Mouse (Mus musculus): Measurements from ENCODE around the gene Ssc4d.

Gene Ssc4d

GRCm38 (mm10) chr5:135950710-135951412 is 23.5 kb downstream of the Ssc4d start:
- in situ Hi-C loops (cut with MboI, MseI): loop anchor here (25.0 kb wide), 2 partner anchors 1361 to 1836 kb away; partner anchors contain the start of genes Mepce (in 1 of the 2), Ppp1r35 (in 1 of the 2), Srrt (in 1 of the 2) and Trip6 (in 1 of the 2)

- in situ Hi-C loops (cut with MboI, MseI): no loop called here
These were observed 27.7 kb downstream of the Ssc4d start for GRCm38 (mm10) chr5:135946621-135947020.

DNA sequence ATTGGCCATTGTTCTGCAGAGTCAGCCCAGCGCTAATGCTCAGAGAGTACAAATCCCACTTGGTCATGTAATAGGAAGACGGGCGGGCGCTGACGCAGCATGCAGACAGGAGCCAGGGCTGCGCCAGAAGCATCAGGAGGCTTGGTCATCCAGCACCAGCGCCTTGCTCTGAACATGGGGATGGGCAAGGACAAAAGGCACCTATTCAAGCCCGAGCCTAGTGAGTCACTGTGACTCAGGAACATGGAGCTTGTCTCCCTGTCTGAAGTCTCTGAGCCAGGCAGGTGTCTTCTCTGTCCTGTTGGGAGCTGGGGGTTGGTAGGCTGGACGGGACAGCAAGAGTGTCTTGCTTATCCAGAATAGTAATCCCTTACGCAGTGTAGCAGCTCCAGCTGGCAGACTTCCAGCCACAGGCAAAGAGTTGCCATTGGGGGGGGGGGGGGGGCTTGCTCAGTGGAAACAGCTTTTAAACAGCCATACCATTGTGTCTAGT is 28.4 kb downstream of the Ssc4d start:
- in situ Hi-C loops (cut with MboI, MseI): no loop called here

DNA sequence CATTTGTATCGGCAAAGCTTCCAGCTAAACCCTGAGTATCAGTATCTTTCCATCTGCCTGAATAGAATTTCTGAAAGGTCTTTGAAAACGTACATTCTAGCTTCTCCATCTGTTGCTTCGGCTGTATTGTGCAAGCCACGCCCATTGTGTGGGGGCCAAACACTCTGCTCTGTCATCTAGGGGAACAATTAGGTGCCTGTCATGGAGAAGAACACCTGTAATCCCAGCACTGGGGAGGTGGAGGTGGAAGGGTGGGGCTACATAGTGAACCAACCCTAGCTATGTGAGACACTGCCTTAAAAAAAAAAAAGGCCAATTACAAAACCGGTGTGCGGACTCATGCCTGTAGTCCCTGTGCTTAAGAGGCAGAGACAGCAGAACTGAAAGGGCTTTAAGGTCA is 31.6 kb downstream of the Ssc4d start:
- in situ Hi-C loops (cut with MboI, MseI): no loop called here

DNA sequence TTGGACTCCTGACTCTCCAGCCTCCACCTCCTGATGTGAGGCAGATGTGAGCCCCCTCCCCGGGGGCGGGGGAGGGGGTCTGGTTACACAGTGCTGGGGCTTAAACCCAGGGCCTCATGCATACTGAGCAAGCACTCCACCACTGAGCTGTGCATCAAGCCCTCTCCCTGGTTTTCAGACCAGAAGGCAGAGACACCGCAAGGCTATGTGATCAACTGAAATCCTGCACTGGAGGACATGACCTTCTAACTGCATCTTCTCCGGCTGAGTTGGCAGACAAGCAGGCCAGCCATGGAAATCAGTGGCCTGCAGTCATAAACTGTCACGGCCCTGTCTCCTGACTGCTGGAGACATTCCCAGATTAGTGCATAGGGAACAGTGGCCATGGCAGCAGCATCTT is 33.7 kb downstream of the Ssc4d start:
- in situ Hi-C loops (cut with MboI, MseI): no loop called here

DNA sequence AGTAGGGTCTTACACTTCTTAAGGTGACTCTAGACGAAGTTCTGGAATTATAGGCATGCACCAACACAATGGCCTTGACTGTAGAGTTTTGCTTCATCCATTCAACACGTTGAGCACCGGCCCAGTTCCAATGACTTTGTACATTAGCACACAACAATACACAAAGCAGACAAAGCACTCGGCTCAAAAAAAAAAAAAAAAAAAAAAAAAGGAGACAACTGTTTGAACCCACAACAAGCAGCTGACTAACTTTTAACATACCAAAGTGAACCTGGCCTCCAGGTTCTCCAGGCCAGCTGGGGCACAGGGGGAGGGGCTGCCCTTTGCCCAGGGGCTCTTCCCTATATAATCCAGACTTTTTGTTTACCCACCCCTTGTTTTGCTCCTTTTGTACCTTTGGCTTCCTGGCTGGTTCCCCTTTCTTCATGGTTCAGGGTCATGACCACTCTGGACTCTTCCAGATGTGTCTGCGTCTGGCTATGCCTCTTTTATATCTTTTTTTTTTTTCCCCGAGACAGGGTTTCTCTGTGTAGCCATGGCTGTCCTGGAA is 38.6 kb downstream of the Ssc4d start:
- in situ Hi-C loops (cut with MboI, MseI): loop anchor here in 1 of 2 experiments (10.0 kb wide), 1 partner anchor 1569 kb away; the partner anchor contains the start of gene Pop7

DNA sequence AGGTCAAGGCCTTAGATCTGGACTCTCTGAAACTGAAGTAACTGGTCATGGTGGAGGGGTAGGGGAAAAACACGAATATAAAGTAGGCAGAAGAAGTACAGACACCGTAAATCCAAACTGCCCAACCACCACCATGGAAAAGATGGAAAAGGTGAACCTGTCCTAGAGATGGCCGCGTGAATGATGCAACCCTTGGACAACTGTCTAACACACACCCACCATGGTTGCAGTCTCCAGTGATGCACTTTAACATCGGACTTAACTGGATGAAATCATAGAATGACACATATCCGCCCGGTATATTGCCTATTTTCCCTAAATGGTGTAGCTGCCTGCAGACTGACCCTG is 39.2 kb downstream of the Ssc4d start:
- in situ Hi-C loops (cut with MboI, MseI): loop anchor here in 1 of 2 experiments (10.0 kb wide), 1 partner anchor 1570 kb away; the partner anchor contains the start of gene Pop7

- in situ Hi-C loops (cut with MboI, MseI): loop anchor here in 1 of 2 experiments (10.0 kb wide), 1 partner anchor 1570 kb away; the partner anchor contains the start of gene Pop7
These were observed 39.7 kb downstream of the Ssc4d start, which contains the start of gene Ywhag for GRCm38 (mm10) chr5:135934481-135935175. TSS of gene Ywhag (minus strand) at chr5:135934616.

DNA sequence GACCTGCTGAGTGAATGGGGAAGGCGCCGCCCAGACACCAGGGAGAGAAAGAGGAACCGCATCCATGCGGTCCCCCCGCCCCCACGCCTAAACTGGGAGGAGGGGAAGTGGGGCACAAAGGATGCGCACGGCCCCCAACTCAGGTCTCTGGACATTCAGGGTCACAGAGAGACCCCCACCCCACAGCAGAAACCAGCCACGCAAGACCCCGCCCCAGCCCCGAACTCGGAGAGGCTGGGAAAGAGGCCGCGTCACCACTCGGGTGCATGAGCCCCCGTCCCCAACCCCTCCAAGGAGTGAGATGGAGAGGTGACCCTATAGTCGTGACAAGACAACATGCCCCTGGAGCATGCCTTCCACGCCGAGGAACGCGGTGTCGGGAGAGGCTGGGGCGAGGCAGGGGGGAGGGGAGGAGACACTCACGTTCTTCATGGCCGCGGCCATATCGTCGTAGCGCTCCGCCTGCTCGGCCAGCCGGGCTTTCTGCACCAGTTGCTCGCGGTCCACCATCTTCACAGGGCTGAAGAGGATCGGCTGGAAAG is 40.4 kb downstream of the Ssc4d start:
- in situ Hi-C loops (cut with MboI, MseI): loop anchor here in 1 of 2 experiments (10.0 kb wide), 1 partner anchor 1571 kb away; the partner anchor contains the start of gene Pop7

- in situ Hi-C loops (cut with MboI, MseI): loop anchor here in 1 of 2 experiments (10.0 kb wide), 1 partner anchor 1571 kb away; the partner anchor contains the start of gene Pop7
These were observed 41.0 kb downstream of the Ssc4d start for GRCm38 (mm10) chr5:135933222-135933899.

GRCm38 (mm10) chr5:135932359-135932758 is 42.0 kb downstream of the Ssc4d start:
- in situ Hi-C loops (cut with MboI, MseI): loop anchor here in 1 of 2 experiments (10.0 kb wide), 1 partner anchor 1572 kb away; the partner anchor contains the start of gene Pop7

DNA sequence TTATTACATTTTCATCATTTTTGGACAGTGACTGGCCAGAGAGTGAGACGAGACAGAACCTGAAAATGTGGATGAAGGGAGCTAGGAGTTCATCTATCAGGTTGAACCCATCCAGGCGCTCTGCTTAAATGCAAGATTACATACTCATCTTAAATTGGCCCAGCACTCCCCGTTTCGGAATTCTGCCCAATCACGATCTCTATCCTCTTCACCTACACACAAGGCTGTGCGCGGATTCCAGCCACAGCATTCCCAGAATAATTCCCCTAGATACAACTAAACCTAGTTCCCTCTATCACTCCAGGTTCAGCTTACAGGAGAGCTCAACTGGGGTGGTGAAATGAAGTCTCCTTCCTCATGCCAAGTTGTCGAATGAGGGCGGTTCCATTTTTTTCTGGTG is 42.8 kb downstream of the Ssc4d start:
- in situ Hi-C loops (cut with MboI, MseI): loop anchor here in 1 of 2 experiments (10.0 kb wide), 1 partner anchor 1573 kb away; the partner anchor contains the start of gene Pop7

DNA sequence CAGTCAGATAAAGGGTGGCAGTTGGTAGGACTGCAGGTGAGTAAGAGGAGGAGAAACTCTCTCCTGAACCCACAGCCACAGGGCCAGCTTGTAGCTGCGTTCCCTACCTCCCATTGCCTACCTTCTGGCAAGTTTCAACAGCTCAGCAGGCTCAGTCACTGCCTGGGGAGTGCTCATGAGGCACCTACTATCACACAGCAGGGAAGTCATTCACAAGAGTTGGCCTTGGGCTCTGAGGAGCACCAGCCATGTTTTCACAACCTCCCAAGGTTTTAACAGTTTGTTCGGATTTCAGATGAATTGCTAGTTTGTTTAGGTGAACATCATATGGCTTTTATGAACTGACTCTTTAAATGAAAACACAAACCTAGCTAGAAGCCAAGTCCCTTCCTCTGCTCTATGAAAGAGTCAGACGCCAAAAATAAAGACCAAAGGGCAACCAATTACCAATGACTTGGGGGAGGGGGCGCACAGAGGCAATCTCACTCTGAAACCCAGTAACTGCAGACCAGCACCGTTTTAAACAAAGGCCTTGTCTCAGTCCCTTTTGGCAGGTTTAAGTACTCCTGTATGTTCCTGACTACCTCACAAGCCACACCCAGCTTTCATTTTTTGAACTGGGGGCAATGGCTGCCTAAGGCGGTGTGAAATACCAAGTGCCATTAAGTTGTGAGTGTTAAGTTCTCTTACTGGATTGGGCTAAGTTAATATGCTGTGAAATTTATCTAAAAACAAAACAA is 44.5 kb downstream of the Ssc4d start:
- in situ Hi-C loops (cut with MboI, MseI): loop anchor here in 1 of 2 experiments (10.0 kb wide), 1 partner anchor 1575 kb away; the partner anchor contains the start of gene Pop7

DNA sequence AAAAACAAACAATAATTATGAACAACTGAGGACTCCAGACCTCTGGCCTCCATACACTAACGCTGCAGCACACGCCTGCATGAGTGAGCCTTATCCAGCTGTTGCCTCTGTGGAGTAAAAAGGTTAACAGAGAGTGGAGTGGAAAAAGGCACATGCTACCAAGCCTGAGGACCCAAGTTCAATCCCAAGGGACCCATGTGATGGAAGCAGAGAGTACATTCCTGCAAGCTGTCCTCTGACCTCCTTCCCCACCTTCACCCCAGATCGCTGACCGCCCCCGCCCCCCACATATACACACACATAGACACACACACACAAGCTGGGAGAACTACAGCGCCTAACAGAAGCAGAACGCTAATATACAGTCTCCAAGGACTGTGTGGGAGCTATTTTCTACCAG is 50.4 kb downstream of the Ssc4d start:
- in situ Hi-C loops (cut with MboI, MseI): no loop called here

DNA sequence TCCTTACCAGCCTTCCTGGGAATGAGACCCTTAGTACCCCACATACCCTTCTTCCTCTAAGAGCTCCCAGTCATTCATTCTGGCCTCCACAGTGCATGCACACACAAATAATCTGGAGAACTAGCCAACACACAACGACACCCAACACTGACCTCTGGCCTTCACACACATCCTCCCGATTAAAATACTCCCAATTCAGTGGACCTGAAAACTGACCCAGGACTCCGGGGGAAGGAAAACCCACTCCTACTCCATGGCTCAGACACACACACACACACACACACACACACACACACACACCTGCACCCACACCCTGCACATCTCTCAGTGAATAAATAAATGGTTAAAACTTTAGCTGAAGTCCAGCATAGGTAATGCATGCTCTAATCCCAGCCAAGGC is 54.4 kb downstream of the Ssc4d start:
- in situ Hi-C loops (cut with MboI, MseI): no loop called here

DNA sequence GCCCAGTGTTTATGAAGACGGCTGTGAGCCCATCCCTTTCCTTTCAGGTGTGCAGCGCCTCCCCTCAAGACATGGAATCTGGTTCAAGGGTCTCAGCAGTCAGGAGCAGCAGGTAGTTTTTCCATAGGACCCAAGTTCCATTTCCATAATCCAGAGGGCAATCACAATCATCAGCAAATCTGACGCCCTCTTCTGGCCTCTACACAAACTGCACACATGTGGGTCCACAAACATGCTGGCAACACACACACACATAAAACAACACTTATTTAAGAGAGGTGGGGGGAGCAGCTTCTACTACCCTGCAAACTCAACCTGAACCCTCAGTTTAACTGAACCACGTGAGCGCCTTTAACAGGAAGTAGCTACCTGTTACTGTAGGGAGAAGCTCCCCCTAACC is 55.7 kb downstream of the Ssc4d start:
- in situ Hi-C loops (cut with MboI, MseI): no loop called here

- in situ Hi-C loops (cut with MboI, MseI): no loop called here
These were observed 56.3 kb downstream of the Ssc4d start for GRCm38 (mm10) chr5:135918059-135918437.

DNA sequence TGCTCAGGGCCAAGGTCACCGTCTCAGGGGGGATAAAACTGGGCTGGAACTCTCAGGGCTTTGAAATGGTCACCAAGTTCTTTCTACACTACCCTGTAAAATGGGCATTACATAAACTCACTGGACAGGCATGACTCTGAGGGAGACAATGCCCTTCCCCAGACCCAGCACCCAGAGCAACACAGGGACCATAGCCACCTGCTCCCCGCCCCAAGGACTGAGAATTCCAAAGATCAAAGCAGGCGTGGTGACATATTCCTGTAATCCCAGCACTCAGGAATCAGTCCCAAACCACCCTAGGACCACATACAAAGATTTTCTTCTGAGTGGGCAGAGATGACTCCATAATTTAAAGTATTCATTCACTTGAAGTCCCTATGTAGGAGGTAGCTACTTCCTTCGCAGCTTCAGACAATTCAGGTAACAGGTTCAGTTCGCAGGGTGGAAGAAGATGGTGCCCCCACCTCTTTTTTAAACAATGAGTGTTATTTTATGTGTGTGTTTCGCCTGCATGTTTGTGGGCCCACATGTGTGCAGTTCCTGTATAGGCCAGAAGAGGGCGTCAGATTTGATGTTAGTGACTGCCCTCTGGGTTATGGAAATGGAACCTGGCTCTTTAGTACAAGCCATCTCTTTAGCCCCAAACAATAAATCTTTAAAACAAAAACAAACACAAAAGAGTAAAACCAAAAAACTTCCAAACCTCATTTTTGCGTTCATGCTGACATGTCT is 56.8 kb downstream of the Ssc4d start:
- in situ Hi-C loops (cut with MboI, MseI): no loop called here

DNA sequence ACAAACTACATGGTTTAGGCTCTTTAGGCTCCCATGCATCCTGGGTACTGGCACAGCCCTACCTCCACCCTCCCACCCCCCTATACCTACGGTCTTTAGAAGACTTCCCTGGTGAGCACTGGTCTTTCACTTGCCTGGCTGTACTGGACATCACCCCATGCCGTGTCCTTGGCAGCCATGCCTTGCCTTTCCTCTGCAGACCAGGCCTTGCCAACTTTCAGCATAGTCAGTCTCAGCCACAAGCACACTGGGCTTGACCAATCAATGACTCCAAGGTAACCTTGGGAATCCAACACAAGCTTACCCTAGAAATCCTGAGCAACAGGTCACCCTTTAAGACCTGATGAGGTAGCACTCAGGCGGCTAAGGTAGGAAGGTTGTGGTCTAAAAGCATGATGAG is 57.7 kb downstream of the Ssc4d start:
- in situ Hi-C loops (cut with MboI, MseI): no loop called here

Measured in T-helper 17 cell (primary cell).